Mouse (Mus musculus) lung, adult 2 months (tissue): ENCODE measurements around the gene Kif26b.

ENCODE experiments used
- CTCF ChIP-seq: fragments of 200-500 bp; IDR thresholded peaks from 2 replicates; pipeline ENCODE4 v1.5.1; 2011; ENCODE audit warnings: mild to moderate bottlenecking, low read length, control low read depth; ENCODE audit not compliant: insufficient read depth
- POLR2A ChIP-seq: fragments of 200-500 bp; IDR thresholded peaks from 2 replicates; pipeline ENCODE4 v1.6.1; 2011; ENCODE audit warnings: low read depth, mild to moderate bottlenecking, control low read depth, low read length, borderline replicate concordance; ENCODE audit errors: extremely low read depth

GRCm38 (mm10) chr1:178712189-178712873, 183.4 kb downstream of the Kif26b start:
- TF ChIP-seq CTCF (no peak), POLR2A (no peak)
